Mouse (Mus musculus): ENCODE measurements around the gene Matn1. TPM values are rescaled to one million over a fixed set of nuclear protein-coding genes. Genes with fewer than 3 reads are reported as not detected.

The Matn1 gene
- total RNA-seq (2023): 1 to 10 TPM in 1 of 2 experiments, under 1 TPM in 1; 0.64 to 1.3 TPM

GRCm38 (mm10) chr4:130944112-130944511, at the start of gene Matn1:
Matn1 (plus strand) TSS chr4:130944385.

GRCm38 (mm10) chr4:130913077-130913476, 31.1 kb upstream of the Matn1 start, which contains the start of gene Laptm5:
Laptm5 (plus strand) TSS chr4:130913125.

Other genes starting within 250 kb of the Matn1 start
- 1 to 10 TPM; 4.6 to 5.7 TPM for gene Sdc3, start 151.8 kb upstream of the Matn1 start, total RNA-seq (2023)
- gene Laptm5, start 31.3 kb upstream of the Matn1 start, total RNA-seq (2023): 1,000 to 10,000 TPM in 1 of 2 experiments, 100 to 1,000 TPM in 1; 967 to 1,084 TPM